Mouse (Mus musculus) heart, embryonic 16.5 days (tissue): Measurements from ENCODE around the gene Mettl7b. TPM values are rescaled to one million over a fixed set of nuclear protein-coding genes. Genes with fewer than 3 reads are reported as not detected.
A peak's percentile ranks its signal among the peaks of the same experiment; 100 is the strongest.
"Not testable (repeated sequence)": the region's sequence is repeated elsewhere in the genome, so short reads cannot be mapped to it uniquely, and the experiment has no call there.

Experiments
- ATAC-seq: fragments of 200-750 bp; cut with Nextera tagmentation; replicated peaks from 2 replicates; pipeline ENCODE4 v1.8.0; 2017; ENCODE audit warnings: moderate number of reproducible peaks; ENCODE audit not compliant: insufficient read depth, low FRiP score; ENCODE audit errors: extremely low read depth
- H3K27ac ChIP-seq: fragments of 300-500 bp; sonication (generic); 2 replicates; pipeline ENCODE4 v1.5.1; 2014; ENCODE audit warnings: mild to moderate bottlenecking, low read length, control low read depth, moderate library complexity
- H3K27me3 ChIP-seq: fragments of 300-500 bp; sonication (generic); 2 replicates; pipeline ENCODE4 v1.6.1; 2014; ENCODE audit warnings: low read length, mixed read lengths; ENCODE audit not compliant: control insufficient read depth, insufficient read depth
- H3K36me3 ChIP-seq: fragments of 300-500 bp; sonication (generic); 2 replicates; pipeline ENCODE4 v1.6.1; 2014; ENCODE audit not compliant: control insufficient read depth, insufficient read depth
- H3K4me1 ChIP-seq: fragments of 300-500 bp; sonication (generic); 2 replicates; pipeline ENCODE4 v1.6.1; 2014; ENCODE audit warnings: low read length, mixed read lengths; ENCODE audit not compliant: control insufficient read depth, insufficient read depth
- H3K4me2 ChIP-seq: fragments of 300-500 bp; sonication (generic); 2 replicates; pipeline ENCODE4 v1.6.1; 2014; ENCODE audit warnings: low read depth, mild to moderate bottlenecking, control low read depth, low read length
- H3K4me3 ChIP-seq: fragments of 300-500 bp; sonication (generic); 2 replicates; pipeline ENCODE4 v1.5.1; 2014; ENCODE audit warnings: mild to moderate bottlenecking, control low read depth, low read length
- H3K9ac ChIP-seq: fragments of 300-500 bp; sonication (generic); 2 replicates; pipeline ENCODE4 v1.6.1; 2014; ENCODE audit warnings: low read length, control low read depth
- H3K9me3 ChIP-seq: fragments of 300-500 bp; sonication (generic); replicated peaks from 2 replicates; pipeline ENCODE4 v1.6.1; 2016; ENCODE audit warnings: low read length; ENCODE audit not compliant: control insufficient read depth
- WGBS: fragments of 180-500 bp; shearing (Covaris S2); extraction: QIAGEN DNeasy Blood & Tissue Kit; methylation state at CpG from one replicate; pipeline ENCODE4 v1.1.7; 2014; 5-methylcytosine and 5-hydroxymethylcytosine counted together
- polyA plus RNA-seq: library from polyadenylated mRNA; unstranded; fragments of >200 nt; fragmentation: Nextera tagmentation; extraction: Ambion mirVana; gene quantifications from 2 replicates; pipeline ENCODE4 v1.2.1, GENCODE M21; 2015

Mettl7b gene
- 0.67 TPM in 1 of 2 replicates, not detected in the other for polyA plus RNA-seq

DNA sequence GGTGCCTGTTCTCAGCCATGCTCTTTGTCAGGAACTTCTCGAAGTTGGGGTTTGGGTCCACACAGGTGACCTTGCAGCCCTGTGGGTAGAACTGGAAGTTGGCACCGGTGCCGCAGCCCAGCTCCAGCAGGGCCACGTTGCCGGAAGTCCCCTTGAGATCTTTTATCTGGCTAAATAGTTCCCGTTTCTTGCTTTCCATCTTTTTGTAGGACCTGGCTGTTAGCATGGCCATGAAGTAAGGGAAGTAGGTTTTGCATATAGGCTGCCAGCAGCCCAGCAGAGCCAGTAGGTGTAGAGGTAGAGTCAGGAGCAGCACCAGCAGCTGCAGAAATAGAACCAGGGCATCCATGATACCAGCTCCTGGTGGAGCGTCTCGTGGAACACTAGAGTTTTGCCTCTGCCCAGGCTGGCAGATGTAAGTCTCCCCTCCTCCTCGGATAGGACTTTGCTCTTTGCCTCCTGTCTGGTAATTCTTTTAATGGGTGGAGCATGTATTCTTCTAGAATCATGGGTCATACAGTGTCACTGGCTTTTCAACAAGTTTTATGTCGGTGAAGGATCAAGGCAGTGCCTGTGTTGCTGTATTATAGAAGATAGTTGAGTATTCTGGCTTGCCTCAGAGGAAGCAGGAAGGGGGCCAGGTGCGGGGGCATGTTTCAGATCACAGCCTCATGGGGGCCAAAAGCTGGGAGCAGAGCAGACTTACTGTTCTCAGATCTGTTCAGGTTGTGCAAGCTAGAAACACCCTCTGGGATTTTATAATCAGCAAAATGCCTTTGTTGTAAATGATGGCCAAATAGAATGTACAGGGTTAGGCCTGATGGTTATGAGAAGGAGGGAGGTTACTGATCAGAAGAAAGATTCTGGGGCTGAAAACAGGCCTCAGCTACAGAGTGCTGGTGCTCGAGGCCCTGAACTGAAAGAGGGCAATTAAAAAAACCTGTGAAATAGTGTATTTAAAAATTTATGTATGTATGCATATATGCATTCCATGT is at the start of gene Mettl7b:
Gene Mettl7b (minus strand): TSS at position 399 of the 995 bp plus-strand sequence.
- peak; percentile 54; the same call in 1 of the 2 replicates for ATAC-seq

DNA sequence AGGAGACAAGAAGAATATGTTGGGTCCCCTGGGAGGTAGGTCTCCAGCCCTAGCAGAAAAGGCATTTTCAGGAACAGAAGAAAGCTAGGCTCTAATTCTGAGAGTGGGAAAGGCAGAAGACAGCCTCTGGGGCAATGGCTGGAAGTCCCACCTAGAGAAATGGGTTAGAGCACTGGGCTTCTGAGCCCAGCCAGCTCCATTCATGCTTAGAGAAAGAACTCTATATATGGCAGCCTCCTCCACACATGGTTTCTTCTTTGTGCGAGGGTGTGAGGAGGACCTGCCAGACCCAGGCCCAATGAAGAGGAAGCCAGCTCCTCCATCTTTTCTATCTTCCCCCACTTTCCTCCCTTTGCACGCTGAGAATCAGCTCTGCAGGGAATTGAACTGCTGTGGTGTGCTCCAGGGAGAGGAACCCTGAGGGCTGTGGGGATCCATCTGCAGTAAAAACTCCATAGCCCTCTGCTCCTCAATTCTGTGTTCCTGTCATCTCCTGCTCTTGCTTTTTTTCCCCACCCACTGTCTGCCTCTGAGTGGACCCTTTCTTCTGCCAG is 49.6 kb upstream of the Mettl7b start, which contains the start of gene Olfr763:
Gene Olfr763 (plus strand): TSS at position 504 of the 554 bp plus-strand sequence.
- Histone ChIP-seq H3K36me3 (no peaks in the 10 kb centered on the region), H3K4me2 (no peak within 1 kb of the TSS), H3K9ac (no peak within 1 kb of the TSS), H3K4me3 (no peak within 1 kb of the TSS), H3K4me1 (no peaks in the 10 kb centered on the region), H3K27me3 (no peaks in the 10 kb centered on the region), H3K27ac (no peak within 1 kb of the TSS), H3K9me3 (peaks cover 5% of the 10 kb centered on the region; the same call in 1 of the 2 replicates)
- ATAC-seq = no peak
- 53% methylated on average over 2 of the region's 2 CpGs for WGBS

More for the DNA sequence above, at the start of gene Mettl7b:
- no peaks in the 10 kb centered on the region for H3K9me3 ChIP-seq
- H3K27me3 ChIP-seq = peaks cover 2% of the 10 kb centered on the region; the same call in 1 of the 2 replicates
- H3K4me2 ChIP-seq = no peak within 1 kb of the TSS
- H3K9ac ChIP-seq = no peak within 1 kb of the TSS
- no peak within 1 kb of the TSS for H3K4me3 ChIP-seq
- H3K27ac ChIP-seq = peak within 1 kb of the TSS; percentile 34; the same call in 1 of the 2 replicates
- H3K4me1 ChIP-seq = 0 out of 2 replicates have a peak, but pooled peaks cover 6% of the 10 kb centered on the region
- WGBS = 66% methylated on average over 12 of the region's 12 CpGs
- no peaks in the 10 kb centered on the region for H3K36me3 ChIP-seq

DNA sequence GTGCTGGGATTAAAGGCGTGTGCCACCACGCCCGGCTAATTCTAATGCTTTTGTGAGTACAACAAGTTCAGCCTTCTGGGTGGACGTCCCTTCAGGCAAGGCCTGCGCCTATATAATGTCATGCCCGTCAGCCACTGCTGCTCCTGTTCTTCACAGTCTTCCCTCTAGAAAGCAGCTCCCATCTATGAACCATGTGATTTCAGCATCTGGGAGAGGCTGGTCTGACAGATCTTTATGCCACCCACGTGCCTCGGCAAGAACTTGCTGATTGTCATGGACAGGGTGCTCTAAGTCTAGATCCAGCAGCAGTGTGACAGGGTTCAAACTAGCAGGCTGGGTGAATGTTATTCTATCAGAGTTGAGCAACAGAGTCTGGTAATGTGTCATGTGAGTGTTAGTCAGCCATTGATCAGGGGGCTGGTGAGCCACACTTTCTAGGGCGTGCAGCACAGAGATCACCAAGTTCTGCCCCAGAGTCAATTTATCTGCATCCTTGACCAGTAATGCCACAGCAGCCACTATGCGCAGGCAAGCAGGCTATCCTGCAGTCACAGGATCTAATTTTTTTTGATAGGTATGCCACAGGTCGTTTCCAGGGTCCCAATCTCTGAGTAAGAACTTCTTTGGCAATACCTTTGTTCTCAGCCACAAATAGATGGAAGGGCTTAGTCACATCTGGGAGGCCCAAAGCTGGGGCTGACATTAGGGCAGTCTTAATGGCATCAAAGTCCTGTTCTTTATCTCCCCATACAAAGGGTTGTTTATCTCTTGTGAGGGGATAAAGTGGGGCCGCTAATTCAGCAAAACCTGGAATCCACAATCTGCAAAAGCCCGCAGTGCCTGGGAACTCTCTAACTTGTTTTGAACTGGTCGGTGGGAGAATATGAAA is 43.5 kb upstream of the Mettl7b start:
- Histone ChIP-seq H3K4me1 (no peaks in the 10 kb centered on the region), H3K36me3 (no peaks in the 10 kb centered on the region), H3K9ac (no peak overlapping the region), H3K4me2 (no peak overlapping the region), H3K27ac (no peak overlapping the region), H3K27me3 (no peaks in the 10 kb centered on the region), H3K9me3 (peaks cover 5% of the 10 kb centered on the region; the same call in 1 of the 2 replicates), H3K4me3 (no peak overlapping the region)
- 65% methylated on average over 14 of the region's 14 CpGs for WGBS
- ATAC-seq = no peak

DNA sequence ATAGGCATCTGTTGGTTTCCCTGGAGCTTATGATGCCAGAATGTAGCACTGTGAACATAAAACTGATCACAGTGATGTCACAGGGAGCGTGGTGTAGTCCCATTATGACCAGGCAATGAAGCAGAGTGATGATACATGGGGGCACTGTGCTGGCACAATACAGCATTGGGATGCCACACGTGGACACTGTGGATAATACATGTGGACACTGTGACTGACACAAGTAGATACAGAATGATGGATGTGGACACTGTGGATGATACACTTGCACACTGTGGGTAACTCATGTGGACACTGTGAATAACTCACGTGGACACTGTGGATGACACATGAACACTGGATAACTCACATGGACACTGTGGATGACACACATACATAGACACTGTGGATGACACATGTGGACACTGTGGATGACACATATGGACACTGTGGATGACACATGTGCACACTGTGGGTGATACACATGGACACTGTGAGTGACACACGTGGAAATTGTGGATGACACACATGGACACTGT is 35.8 kb upstream of the Mettl7b start:
- Histone ChIP-seq H3K27me3 (no peaks in the 10 kb centered on the region), H3K9me3 (no peaks in the 10 kb centered on the region), H3K36me3 (no peaks in the 10 kb centered on the region), H3K4me1 (no peaks in the 10 kb centered on the region), H3K9ac (no peak overlapping the region), H3K4me2 (no peak overlapping the region), H3K27ac (no peak overlapping the region), H3K4me3 (no peak overlapping the region)
- 64% methylated on average over 4 of the region's 4 CpGs for WGBS
- ATAC-seq = no peak

DNA sequence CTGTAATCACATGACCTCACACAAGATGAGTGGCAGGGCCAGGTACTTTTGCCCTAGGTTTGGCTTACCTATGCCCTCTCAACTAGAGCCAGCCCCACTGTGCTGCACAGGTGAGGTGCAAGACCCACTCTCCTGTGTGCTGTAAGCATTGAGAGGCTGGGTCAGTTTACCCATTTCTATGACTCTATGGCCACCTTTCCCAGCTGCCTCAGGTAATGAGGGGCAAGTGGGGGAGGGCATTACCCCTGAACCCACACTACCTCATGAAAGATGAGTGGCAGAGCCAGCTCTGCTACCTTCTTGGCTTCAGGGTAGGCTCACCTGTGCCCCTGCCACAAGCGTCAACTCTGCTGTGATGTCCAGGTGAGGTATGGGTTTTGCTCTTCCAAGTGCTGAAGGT is 35.0 kb upstream of the Mettl7b start:
- Histone ChIP-seq H3K9ac (no peak overlapping the region), H3K27me3 (no peaks in the 10 kb centered on the region), H3K4me2 (no peak overlapping the region), H3K27ac (no peak overlapping the region), H3K4me1 (no peaks in the 10 kb centered on the region), H3K36me3 (no peaks in the 10 kb centered on the region), H3K4me3 (no peak overlapping the region), H3K9me3 (no peaks in the 10 kb centered on the region)
- WGBS = 90% methylated on average over 1 of the region's 1 CpGs
- ATAC-seq = no peak

DNA sequence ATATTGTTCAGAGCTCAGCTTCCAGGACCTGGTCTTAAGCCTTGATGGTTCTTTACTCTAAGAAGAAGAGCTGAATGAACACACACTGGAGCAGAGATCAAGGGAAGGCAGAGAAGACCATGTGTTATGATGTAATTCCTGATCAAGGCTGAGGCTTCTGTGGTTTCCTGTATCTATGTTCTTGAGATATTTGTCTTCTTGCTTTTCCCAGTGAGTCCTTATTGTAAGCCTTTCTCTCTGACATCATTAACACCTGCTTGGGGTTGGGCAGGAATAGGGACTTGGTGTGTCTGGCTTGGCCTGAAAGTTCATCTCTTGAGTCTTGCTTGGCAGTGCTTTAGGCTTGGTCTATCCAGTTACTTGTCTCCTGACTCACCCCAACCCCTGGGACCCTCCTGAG is 30.2 kb upstream of the Mettl7b start:
- Histone ChIP-seq H3K27ac (no peak overlapping the region), H3K4me2 (no peak overlapping the region), H3K36me3 (no peaks in the 10 kb centered on the region), H3K9ac (no peak overlapping the region), H3K9me3 (no peaks in the 10 kb centered on the region), H3K4me1 (no peaks in the 10 kb centered on the region), H3K27me3 (no peaks in the 10 kb centered on the region), H3K4me3 (no peak overlapping the region)
- peak; percentile 67; the same call in 1 of the 2 replicates for ATAC-seq

DNA sequence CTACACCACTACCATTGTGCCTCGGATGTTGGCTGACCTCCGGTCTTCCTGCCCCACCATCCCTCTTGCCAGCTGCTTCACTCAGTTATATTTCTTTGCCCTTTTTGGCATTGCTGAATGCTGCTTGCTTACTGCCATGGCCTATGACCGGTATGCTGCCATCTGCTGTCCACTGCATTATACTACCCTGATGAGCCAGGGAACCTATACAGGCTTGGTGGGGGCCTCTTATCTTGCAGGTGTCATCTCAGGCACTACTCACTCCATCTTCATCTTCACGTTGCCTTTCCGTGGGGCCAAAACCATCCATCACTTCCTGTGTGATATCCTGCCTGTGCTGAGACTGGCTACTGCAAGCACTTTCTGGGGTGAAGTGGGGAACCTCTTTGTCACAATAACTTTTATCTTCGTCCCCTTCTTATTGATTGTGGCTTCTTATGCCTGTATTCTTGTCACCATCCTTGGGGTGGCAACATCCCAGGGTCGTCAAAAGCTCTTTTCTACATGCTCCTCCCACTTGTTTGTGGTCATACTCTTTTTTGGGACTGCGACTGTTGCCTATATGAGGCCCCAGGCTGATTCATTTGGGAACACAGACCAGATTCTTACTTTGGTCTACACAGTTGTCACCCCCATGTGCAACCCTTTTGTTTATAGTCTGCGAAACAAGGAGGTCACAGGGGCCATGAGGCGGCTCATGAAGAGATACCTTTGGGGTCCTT is 29.5 kb upstream of the Mettl7b start:
- not testable (repeated sequence) for H3K9ac ChIP-seq, H3K9me3 ChIP-seq, H3K4me2 ChIP-seq, H3K4me1 ChIP-seq, H3K36me3 ChIP-seq, H3K27me3 ChIP-seq, H3K27ac ChIP-seq, H3K4me3 ChIP-seq
- peak; percentile 61; the same call in 1 of the 2 replicates for ATAC-seq
- WGBS = 55% methylated on average over 7 of the region's 10 CpGs

DNA sequence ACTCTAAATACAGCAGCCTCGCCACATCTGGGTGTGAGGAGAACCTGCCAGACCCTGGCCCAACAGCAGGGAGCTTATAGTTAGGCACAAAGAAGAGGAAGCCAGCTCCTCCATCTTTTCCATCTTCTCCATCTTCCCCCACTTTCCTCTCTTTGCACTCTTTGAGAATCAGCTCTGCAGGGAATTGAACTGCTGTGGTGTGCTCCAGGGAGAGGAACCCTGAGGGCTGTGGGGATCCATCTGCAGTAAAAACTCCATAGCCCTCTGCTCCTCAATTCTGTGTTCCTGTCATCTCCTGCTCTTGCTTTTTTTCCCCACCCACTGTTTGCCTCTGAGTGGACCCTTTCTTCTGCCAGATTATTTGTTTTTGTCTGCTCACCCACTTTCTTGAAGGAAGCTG is 28.3 kb upstream of the Mettl7b start, which contains the start of gene Olfr9:
Gene Olfr9 (plus strand): TSS at position 301 of the 400 bp plus-strand sequence.
- not testable (repeated sequence) for H3K9me3 ChIP-seq, H3K36me3 ChIP-seq, ATAC-seq, H3K4me2 ChIP-seq, H3K4me1 ChIP-seq, H3K27ac ChIP-seq, H3K4me3 ChIP-seq, H3K9ac ChIP-seq, H3K27me3 ChIP-seq
- 58% methylated on average over 1 of the region's 1 CpGs for WGBS
